Mouse (Mus musculus): ENCODE results near the gene Nos1ap.

GRCm38 (mm10) chr1:170360183-170360915 is 229.3 kb downstream of the Nos1ap start:
- TF ChIP-seq CTCF (IDR thresholded peaks at IDR 0.05; ENCODE audit: low read depth, low read length) (no peak), POLR2A (IDR thresholded peaks at IDR 0.05; ENCODE audit: borderline replicate concordance, low read depth, low read length) (no peak)
